In the genomic region with DNA sequence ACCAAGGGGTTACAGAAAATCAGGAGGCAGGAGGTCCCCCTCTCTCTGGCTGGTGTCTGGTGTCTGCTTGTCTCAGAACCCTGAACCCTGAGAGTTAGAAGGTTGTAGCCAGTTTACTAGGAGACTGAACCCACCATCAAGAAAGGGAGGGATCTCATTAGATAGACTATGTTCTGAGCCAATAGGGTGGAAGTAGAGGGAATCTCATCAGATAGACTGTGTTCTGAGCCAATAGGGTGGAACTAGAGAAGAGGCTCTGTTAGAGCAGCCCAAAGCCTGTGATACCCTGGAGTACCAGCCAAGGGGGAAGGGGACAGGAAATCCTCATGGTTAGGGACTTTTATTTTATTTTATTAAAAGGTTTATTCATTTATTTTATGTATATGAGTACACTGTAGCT, we compare ENCODE assay signal across 30 mouse cellular contexts. TPM values are rescaled to one million over a fixed set of nuclear protein-coding genes. Genes with fewer than 3 reads are reported as not detected.
"Had no signal": no experiment of that assay in that cellular context is flagged by ENCODE, and none has a peak within 500 bp of the region (broad histone marks: within the 10 kb centered on the region; RNA-seq: fewer than 3 reads in every experiment).

No protein-coding gene starts in this region.

- H3K27me3 ChIP-seq: embryonic facial prominence, embryonic 12.5 days; embryonic facial prominence, embryonic 13.5 days; embryonic facial prominence, embryonic 15.5 days; forebrain, embryonic 13.5 days; forebrain, embryonic 15.5 days had no signal

- H3K27ac ChIP-seq: embryonic facial prominence, embryonic 10.5 days; embryonic facial prominence, embryonic 12.5 days; embryonic facial prominence, embryonic 13.5 days; embryonic facial prominence, embryonic 15.5 days; forebrain, embryonic 10.5 days; forebrain, embryonic 12.5 days; forebrain, embryonic 13.5 days; forebrain, embryonic 15.5 days; heart, adult 2 months had no signal

- H3K9ac ChIP-seq: embryonic facial prominence, embryonic 12.5 days; embryonic facial prominence, embryonic 13.5 days; embryonic facial prominence, embryonic 15.5 days; forebrain, embryonic 12.5 days; forebrain, embryonic 13.5 days; forebrain, embryonic 15.5 days; forebrain, postnatal 0 days had no signal

- ATAC-seq: forebrain, embryonic 13.5 days; forebrain, embryonic 14.5 days; forebrain, embryonic 15.5 days; forebrain, embryonic 16.5 days; forebrain, postnatal 0 days had no signal

- H3K36me3 ChIP-seq: embryonic facial prominence, embryonic 10.5 days; embryonic facial prominence, embryonic 12.5 days; embryonic facial prominence, embryonic 13.5 days; embryonic facial prominence, embryonic 15.5 days; forebrain, embryonic 10.5 days; forebrain, embryonic 12.5 days; forebrain, embryonic 15.5 days had no signal

- H3K9me3 ChIP-seq: embryonic facial prominence, embryonic 10.5 days; embryonic facial prominence, embryonic 12.5 days; embryonic facial prominence, embryonic 13.5 days; embryonic facial prominence, embryonic 15.5 days; forebrain, embryonic 10.5 days; forebrain, embryonic 12.5 days; forebrain, embryonic 13.5 days; forebrain, embryonic 15.5 days; heart, embryonic 10.5 days had no signal

- H3K4me3 ChIP-seq: embryonic facial prominence, embryonic 10.5 days; embryonic facial prominence, embryonic 12.5 days; embryonic facial prominence, embryonic 13.5 days; embryonic facial prominence, embryonic 15.5 days; erythroblast, embryonic 14.5 days; forebrain, embryonic 10.5 days; forebrain, embryonic 12.5 days; forebrain, embryonic 13.5 days; forebrain, embryonic 15.5 days; heart, adult 2 months; heart, embryonic 10.5 days had no signal

- H3K4me2 ChIP-seq: embryonic facial prominence, embryonic 12.5 days; embryonic facial prominence, embryonic 13.5 days; embryonic facial prominence, embryonic 15.5 days; forebrain, embryonic 12.5 days; forebrain, embryonic 13.5 days; forebrain, embryonic 15.5 days; heart, embryonic 11.5 days had no signal

- DNase-seq: cerebellum, adult 9-10 months; cerebellum, adult 9-11 months; cerebellum, postnatal 10 days; cerebellum, postnatal 14 days; cerebellum, postnatal 36 days; embryo, embryonic 11 days; forebrain, postnatal 0 days; gastrocnemius, postnatal 10 days; gastrocnemius, postnatal 14 days; gastrocnemius, postnatal 25 days; gastrocnemius, postnatal 36 days; heart, adult 11 months; heart, adult 18-20 months; heart, adult 2 months had no signal

RNA-seq across cellular contexts. Expression of a gene that starts 17.6 kb away (rescaled TPM):
- total RNA-seq: granulocyte monocyte progenitor cell, adult 5-6 weeks had no signal

RNA-seq across cellular contexts. Expression of a gene that starts 36.0 kb away (rescaled TPM):
- total RNA-seq: common myeloid progenitor, adult 5-6 weeks; granulocyte monocyte progenitor cell, adult 5-6 weeks had no signal
- polyA plus RNA-seq: embryonic facial prominence, embryonic 13.5 days; erythroblast, embryonic 14.5 days; forebrain, embryonic 10.5 days; forebrain, embryonic 11.5 days; forebrain, embryonic 12.5 days; forebrain, embryonic 13.5 days; forebrain, embryonic 14.5 days; forebrain, embryonic 15.5 days; forebrain, embryonic 16.5 days; forebrain, postnatal 0 days had no signal
